Mouse (Mus musculus): ENCODE results near the gene Gm10577.
A peak's percentile ranks its signal among the peaks of the same experiment; 100 is the strongest.

Gene Gm10577

GRCm38 (mm10) chr4:100995617-100996016, 24.9 kb downstream of the Gm10577 start:
- no peak for DNase-seq (ENCODE audit: low read depth, low spot score)

- no peak for DNase-seq (ENCODE audit: low read depth, low spot score)
Observed at GRCm38 (mm10) chr4:100994442-100995255, 25.8 kb downstream of the Gm10577 start.

- DNase-seq (ENCODE audit: low read depth, low spot score): no peak
Observed at GRCm38 (mm10) chr4:100992086-100992485, 28.4 kb downstream of the Gm10577 start.

- DNase-seq (ENCODE audit: low read depth, low spot score): no peak
Observed at GRCm38 (mm10) chr4:100990996-100991395, 29.5 kb downstream of the Gm10577 start.

GRCm38 (mm10) chr4:100988231-100988799, 32.2 kb downstream of the Gm10577 start:
- DNase-seq (ENCODE audit: low read depth, low spot score): peak; percentile 67

- no peak for DNase-seq (ENCODE audit: low read depth, low spot score)
Observed at GRCm38 (mm10) chr4:100987187-100987586, 33.3 kb downstream of the Gm10577 start.

GRCm38 (mm10) chr4:100977522-100977921, 43.0 kb downstream of the Gm10577 start:
- DNase-seq (ENCODE audit: low read depth, low spot score): peak; percentile 30

- no peak for DNase-seq (ENCODE audit: low read depth, low spot score)
Observed at GRCm38 (mm10) chr4:100974455-100975035, 46.0 kb downstream of the Gm10577 start.

- DNase-seq (ENCODE audit: low read depth, low spot score): no peak
Observed at GRCm38 (mm10) chr4:100973641-100974454, 46.6 kb downstream of the Gm10577 start.

Measured in ZHBTc4 (cell line).